Mouse (Mus musculus): Measurements from ENCODE around the gene Mfap1a. TPM values are rescaled to one million over a fixed set of nuclear protein-coding genes. Genes with fewer than 3 reads are reported as not detected.
"Not testable (repeated sequence)": the region's sequence is repeated elsewhere in the genome, so short reads cannot be mapped to it uniquely, and the experiment has no call there.

Mfap1a gene
- polyA plus RNA-seq (2015; fragmentation: Nextera tagmentation; extraction: Ambion mirVana) = 10.1 and 11.8 TPM in 2 replicates

- not testable (repeated sequence) for H3K4me1 ChIP-seq (replicated peaks; ENCODE audit: control insufficient read depth, insufficient read depth, low read length); H3K9me3 ChIP-seq (ENCODE audit: control insufficient read depth); H3K27me3 ChIP-seq (replicated peaks; ENCODE audit: control insufficient read depth, insufficient read depth, low read length); H3K36me3 ChIP-seq (ENCODE audit: control insufficient read depth, insufficient read depth)
- Histone ChIP-seq H3K4me3 (ENCODE audit: low read depth, low read length) (peak within 1 kb of the TSS; percentile 64), H3K27ac (ENCODE audit: low read depth, low read length) (peak within 1 kb of the TSS; percentile 75), H3K4me2 (replicated peaks; ENCODE audit: low read depth) (peak within 1 kb of the TSS; percentile 69), H3K9ac (ENCODE audit: low read depth, low read length) (peak within 1 kb of the TSS; percentile 66)
- TF ChIP-seq CTCF (IDR thresholded peaks at IDR 0.05; ENCODE audit: low read depth) = peak; percentile 39
- WGBS = 4% methylated on average over 40 of the region's 42 CpGs
- peak; percentile 87 for ATAC-seq
Observed at GRCm38 (mm10) chr2:121505942-121506882, at the start of gene Mfap1a, which contains the start of gene Wdr76. Gene Mfap1a (minus strand): TSS chr2:121506665. Gene Wdr76 (plus strand): TSS chr2:121506723.

GRCm38 (mm10) chr2:121551271-121551670, 44.8 kb upstream of the Mfap1a start:
- WGBS = 72% methylated on average over 8 of the region's 8 CpGs
- Histone ChIP-seq H3K27me3 (replicated peaks; ENCODE audit: control insufficient read depth, insufficient read depth, low read length) (no peaks in the 10 kb centered on the region), H3K4me3 (ENCODE audit: low read depth, low read length) (no peak overlapping the region), H3K27ac (ENCODE audit: low read depth, low read length) (no peak overlapping the region), H3K36me3 (ENCODE audit: control insufficient read depth, insufficient read depth) (peaks cover 4% of the 10 kb centered on the region; the same call in 1 of the 2 replicates), H3K4me1 (replicated peaks; ENCODE audit: control insufficient read depth, insufficient read depth, low read length) (no peaks in the 10 kb centered on the region), H3K4me2 (replicated peaks; ENCODE audit: low read depth) (no peak overlapping the region), H3K9ac (ENCODE audit: low read depth, low read length) (no peak overlapping the region), H3K9me3 (ENCODE audit: control insufficient read depth) (no peaks in the 10 kb centered on the region)
- no peak for ATAC-seq
- TF ChIP-seq CTCF (IDR thresholded peaks at IDR 0.05; ENCODE audit: low read depth) = no peak

- no peak overlapping the region for H3K4me3 ChIP-seq (ENCODE audit: low read depth, low read length)
- peaks cover 4% of the 10 kb centered on the region for H3K36me3 ChIP-seq (ENCODE audit: control insufficient read depth, insufficient read depth)
- no peak for TF ChIP-seq CTCF (IDR thresholded peaks at IDR 0.05; ENCODE audit: low read depth)
- H3K4me2 ChIP-seq (replicated peaks; ENCODE audit: low read depth) = no peak overlapping the region
- no peaks in the 10 kb centered on the region for H3K4me1 ChIP-seq (replicated peaks; ENCODE audit: control insufficient read depth, insufficient read depth, low read length)
- no peak overlapping the region for H3K27ac ChIP-seq (ENCODE audit: low read depth, low read length)
- no peaks in the 10 kb centered on the region for H3K9me3 ChIP-seq (ENCODE audit: control insufficient read depth)
- H3K27me3 ChIP-seq (replicated peaks; ENCODE audit: control insufficient read depth, insufficient read depth, low read length) = no peaks in the 10 kb centered on the region
- WGBS = 95% methylated on average over 6 of the region's 6 CpGs
- no peak for ATAC-seq
- H3K9ac ChIP-seq (ENCODE audit: low read depth, low read length) = no peak overlapping the region
Observed at GRCm38 (mm10) chr2:121549630-121550029, 43.2 kb upstream of the Mfap1a start.

- Histone ChIP-seq H3K9me3 (ENCODE audit: control insufficient read depth) (no peaks in the 10 kb centered on the region), H3K27me3 (replicated peaks; ENCODE audit: control insufficient read depth, insufficient read depth, low read length) (no peaks in the 10 kb centered on the region), H3K4me1 (replicated peaks; ENCODE audit: control insufficient read depth, insufficient read depth, low read length) (no peaks in the 10 kb centered on the region), H3K4me3 (ENCODE audit: low read depth, low read length) (no peak overlapping the region), H3K9ac (ENCODE audit: low read depth, low read length) (no peak overlapping the region), H3K36me3 (ENCODE audit: control insufficient read depth, insufficient read depth) (peaks cover 14% of the 10 kb centered on the region), H3K27ac (ENCODE audit: low read depth, low read length) (no peak overlapping the region), H3K4me2 (replicated peaks; ENCODE audit: low read depth) (no peak overlapping the region)
- TF ChIP-seq CTCF (IDR thresholded peaks at IDR 0.05; ENCODE audit: low read depth) = peak; percentile 43
- 90% methylated on average over 3 of the region's 3 CpGs for WGBS
- ATAC-seq = no peak
Observed at GRCm38 (mm10) chr2:121544829-121545228, 38.4 kb upstream of the Mfap1a start.

GRCm38 (mm10) chr2:121525056-121525455, 18.6 kb upstream of the Mfap1a start:
- Histone ChIP-seq H3K27me3 (replicated peaks; ENCODE audit: control insufficient read depth, insufficient read depth, low read length) (no peaks in the 10 kb centered on the region), H3K36me3 (ENCODE audit: control insufficient read depth, insufficient read depth) (no peaks in the 10 kb centered on the region), H3K27ac (ENCODE audit: low read depth, low read length) (no peak overlapping the region), H3K4me1 (replicated peaks; ENCODE audit: control insufficient read depth, insufficient read depth, low read length) (no peaks in the 10 kb centered on the region), H3K4me2 (replicated peaks; ENCODE audit: low read depth) (no peak overlapping the region), H3K9ac (ENCODE audit: low read depth, low read length) (no peak overlapping the region), H3K4me3 (ENCODE audit: low read depth, low read length) (no peak overlapping the region), H3K9me3 (ENCODE audit: control insufficient read depth) (no peaks in the 10 kb centered on the region)
- TF ChIP-seq CTCF (IDR thresholded peaks at IDR 0.05; ENCODE audit: low read depth) = no peak
- no peak for ATAC-seq
- 91% methylated on average over 2 of the region's 2 CpGs for WGBS

GRCm38 (mm10) chr2:121522830-121523229, 16.4 kb upstream of the Mfap1a start:
- not testable (repeated sequence) for ATAC-seq; H3K4me3 ChIP-seq (ENCODE audit: low read depth, low read length); H3K4me2 ChIP-seq (replicated peaks; ENCODE audit: low read depth); H3K9me3 ChIP-seq (ENCODE audit: control insufficient read depth); H3K36me3 ChIP-seq (ENCODE audit: control insufficient read depth, insufficient read depth); H3K9ac ChIP-seq (ENCODE audit: low read depth, low read length); H3K27me3 ChIP-seq (replicated peaks; ENCODE audit: control insufficient read depth, insufficient read depth, low read length); H3K4me1 ChIP-seq (replicated peaks; ENCODE audit: control insufficient read depth, insufficient read depth, low read length); H3K27ac ChIP-seq (ENCODE audit: low read depth, low read length)
- 96% methylated on average over 3 of the region's 3 CpGs for WGBS
